Mouse (Mus musculus): ENCODE measurements around the gene Dab2ip. TPM values are rescaled to one million over a fixed set of nuclear protein-coding genes. Genes with fewer than 3 reads are reported as not detected.

Gene Dab2ip
- polyA plus RNA-seq, 1 experiment from 2014 or later: 40.0 TPM

DNA sequence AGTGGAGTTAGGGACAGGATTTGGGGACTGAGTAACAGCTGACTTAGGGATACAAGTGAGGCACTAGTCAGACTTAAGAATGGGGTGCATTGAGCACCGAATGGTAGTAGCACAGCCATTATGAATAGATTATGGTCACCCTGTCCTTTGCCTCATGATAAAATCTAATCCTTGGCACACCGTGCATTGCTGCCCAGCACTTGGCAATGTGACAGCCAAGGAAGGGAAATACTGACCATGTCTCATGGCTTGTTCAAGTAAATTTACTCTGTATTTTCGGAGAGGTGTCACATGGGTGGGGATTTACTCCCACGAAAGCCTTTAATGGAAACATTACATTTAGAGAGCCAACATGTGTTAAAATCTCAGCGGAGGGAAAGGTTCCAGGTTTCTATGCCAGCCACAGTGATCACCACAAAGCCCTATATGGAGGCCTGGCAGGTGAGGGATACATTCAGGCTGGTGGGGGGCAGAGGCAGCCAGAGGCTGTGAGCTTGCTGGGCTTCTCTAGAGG is 129.5 kb downstream of the Dab2ip start:
- ATAC-seq (ENCODE audit: extremely low read depth, insufficient number of reproducible peaks, low FRiP score, low TSS enrichment): no peak
- 70% methylated on average over 5 of the region's 5 CpGs for WGBS
- no peaks in the 10 kb centered on the region for H3K9me3 ChIP-seq
- H3K4me2 ChIP-seq: no peak overlapping the region
- H3K4me3 ChIP-seq: no peak overlapping the region
- H3K9ac ChIP-seq: peak overlapping the region; percentile 63
- H3K27ac ChIP-seq (replicated peaks): peak overlapping the region; percentile 58
- peaks cover 100% of the 10 kb centered on the region for H3K4me1 ChIP-seq
- no peaks in the 10 kb centered on the region for H3K27me3 ChIP-seq (replicated peaks)
- peaks cover 4% of the 10 kb centered on the region; the same call in 1 of the 2 replicates for H3K36me3 ChIP-seq

DNA sequence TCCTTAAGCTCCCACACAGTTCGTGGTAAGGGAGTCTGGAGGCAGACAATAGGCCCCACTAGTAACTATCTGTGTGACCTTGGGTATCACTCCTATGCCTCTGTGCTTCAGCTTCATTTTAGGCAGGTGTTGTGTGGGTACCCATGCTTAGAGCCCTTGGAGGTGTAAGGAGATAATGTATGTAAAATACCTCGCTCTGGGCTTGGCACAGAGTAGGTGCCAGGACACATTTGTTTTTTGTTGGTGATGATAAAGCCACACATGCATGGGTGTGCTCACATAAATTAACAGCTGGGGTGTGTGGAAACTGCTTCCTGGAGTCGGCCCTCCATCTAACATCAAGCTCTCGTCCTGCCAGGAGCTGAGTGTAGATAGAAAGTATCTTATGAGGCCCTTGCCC is 130.1 kb downstream of the Dab2ip start:
- H3K9ac ChIP-seq: peak overlapping the region; percentile 63; the same call in 1 of the 2 replicates
- WGBS: 33% methylated on average over 4 of the region's 4 CpGs
- no peak for ATAC-seq (ENCODE audit: extremely low read depth, insufficient number of reproducible peaks, low FRiP score, low TSS enrichment)

DNA sequence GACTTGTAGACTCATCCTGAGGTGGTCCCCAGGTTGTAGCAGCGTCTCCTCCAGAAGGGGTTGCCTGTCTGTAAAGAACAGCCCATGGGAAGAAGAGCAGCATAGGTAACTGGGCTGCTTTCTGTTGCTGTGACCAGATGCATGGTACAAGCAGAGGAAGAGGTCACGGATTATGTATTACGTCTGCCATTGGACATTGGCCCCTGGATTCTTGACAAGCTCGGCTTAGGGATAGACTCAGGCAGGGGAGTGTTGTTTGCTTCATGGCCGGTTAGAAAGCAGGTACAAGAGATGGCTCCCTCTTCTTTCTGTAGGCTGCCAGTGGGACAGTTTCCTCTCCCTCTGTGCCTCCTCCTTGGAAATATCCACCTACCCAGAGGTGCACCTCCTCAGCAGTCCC is 130.5 kb downstream of the Dab2ip start:
- Histone ChIP-seq H3K27ac (replicated peaks) (peak overlapping the region; percentile 58), H3K4me3 (no peak overlapping the region), H3K9ac (0 out of 2 replicates have a peak overlapping the region, but pooled peaks have one; percentile 28), H3K4me2 (no peak overlapping the region), H3K36me3 (peaks cover 4% of the 10 kb centered on the region; the same call in 1 of the 2 replicates), H3K4me1 (peaks cover 100% of the 10 kb centered on the region), H3K9me3 (no peaks in the 10 kb centered on the region), H3K27me3 (replicated peaks) (no peaks in the 10 kb centered on the region)
- ATAC-seq (ENCODE audit: extremely low read depth, insufficient number of reproducible peaks, low FRiP score, low TSS enrichment): no peak
- 79% methylated on average over 5 of the region's 5 CpGs for WGBS

More for the DNA sequence above, 130.1 kb downstream of the Dab2ip start:
- Histone ChIP-seq H3K36me3 (peaks cover 4% of the 10 kb centered on the region; the same call in 1 of the 2 replicates), H3K4me2 (no peak overlapping the region), H3K27ac (replicated peaks) (peak overlapping the region; percentile 58), H3K27me3 (replicated peaks) (no peaks in the 10 kb centered on the region), H3K9me3 (no peaks in the 10 kb centered on the region), H3K4me3 (no peak overlapping the region), H3K4me1 (peaks cover 100% of the 10 kb centered on the region)

DNA sequence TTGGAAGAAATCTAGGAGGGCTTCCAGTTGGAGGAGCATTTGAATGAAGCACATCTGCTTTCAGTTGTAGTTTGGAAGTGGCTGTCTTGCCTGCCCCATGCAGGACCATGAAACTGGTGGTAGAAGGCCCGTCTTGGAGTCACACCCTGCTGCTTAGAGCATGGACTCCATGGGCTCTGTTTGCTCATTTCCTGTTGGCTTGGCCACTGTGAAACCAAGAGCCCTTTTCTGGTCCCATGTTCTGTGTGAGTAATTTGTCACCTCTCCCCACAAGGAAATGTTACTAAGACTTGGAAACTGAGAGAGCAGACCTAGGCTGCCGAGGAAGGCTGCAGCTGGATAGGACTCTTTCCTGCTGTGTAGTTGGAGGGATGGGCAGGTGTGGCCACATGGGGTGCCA is 131.8 kb downstream of the Dab2ip start:
- Histone ChIP-seq H3K4me2 (no peak overlapping the region), H3K9ac (peak overlapping the region; percentile 70; the same call in 1 of the 2 replicates), H3K27me3 (replicated peaks) (no peaks in the 10 kb centered on the region), H3K27ac (replicated peaks) (peak overlapping the region; percentile 93), H3K36me3 (peaks cover 4% of the 10 kb centered on the region; the same call in 1 of the 2 replicates), H3K9me3 (no peaks in the 10 kb centered on the region), H3K4me3 (no peak overlapping the region), H3K4me1 (peaks cover 100% of the 10 kb centered on the region)
- 52% methylated on average over 2 of the region's 2 CpGs for WGBS
- ATAC-seq (ENCODE audit: extremely low read depth, insufficient number of reproducible peaks, low FRiP score, low TSS enrichment): no peak

DNA sequence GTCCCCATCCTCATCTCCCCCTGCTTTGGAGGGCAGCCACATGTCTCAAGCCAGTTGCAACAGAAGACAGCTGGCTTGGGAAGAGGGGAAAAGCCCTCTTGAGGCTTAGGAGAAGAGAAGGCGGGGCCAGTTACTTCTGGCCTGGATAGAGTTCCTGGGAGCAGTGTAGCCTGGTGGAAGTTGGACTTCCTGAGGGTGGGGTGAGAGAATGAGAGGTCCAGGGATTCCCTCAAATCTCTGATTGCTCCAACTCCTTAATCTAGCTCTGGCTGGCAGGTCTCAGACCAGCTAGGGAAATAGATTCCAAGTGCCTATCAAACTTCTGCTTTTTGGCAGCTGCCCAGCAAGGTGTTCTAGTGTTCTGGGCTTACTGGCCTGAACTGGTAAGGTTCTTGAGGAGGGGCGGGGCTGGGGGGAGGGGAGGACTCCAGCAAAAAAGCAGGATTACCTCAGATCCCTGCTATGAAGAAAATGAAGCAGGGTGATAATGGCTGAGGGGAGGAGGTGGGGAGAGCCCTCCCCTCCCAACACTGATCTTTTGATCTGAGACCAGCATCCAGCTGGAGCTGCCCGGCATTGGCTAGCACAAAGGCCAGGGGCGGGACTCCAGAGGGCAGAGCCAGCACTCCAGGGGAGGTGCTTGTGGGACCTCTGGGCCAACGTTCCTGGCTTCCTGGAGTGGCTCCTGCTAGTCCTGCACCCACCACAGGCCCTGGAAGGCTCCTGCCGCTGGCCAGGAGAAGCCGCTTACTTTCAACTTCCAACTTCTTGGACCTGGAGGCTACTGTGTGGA is 133.4 kb downstream of the Dab2ip start:
- Histone ChIP-seq H3K9me3 (no peaks in the 10 kb centered on the region), H3K4me2 (peak overlapping the region; percentile 73), H3K27me3 (replicated peaks) (no peaks in the 10 kb centered on the region), H3K27ac (replicated peaks) (peak overlapping the region; percentile 93), H3K9ac (peak overlapping the region; percentile 78), H3K4me3 (peak overlapping the region; percentile 44), H3K4me1 (peaks cover 100% of the 10 kb centered on the region), H3K36me3 (no peaks in the 10 kb centered on the region)
- WGBS: 6% methylated on average over 7 of the region's 7 CpGs
- ATAC-seq (ENCODE audit: extremely low read depth, insufficient number of reproducible peaks, low FRiP score, low TSS enrichment): peak; percentile 75

DNA sequence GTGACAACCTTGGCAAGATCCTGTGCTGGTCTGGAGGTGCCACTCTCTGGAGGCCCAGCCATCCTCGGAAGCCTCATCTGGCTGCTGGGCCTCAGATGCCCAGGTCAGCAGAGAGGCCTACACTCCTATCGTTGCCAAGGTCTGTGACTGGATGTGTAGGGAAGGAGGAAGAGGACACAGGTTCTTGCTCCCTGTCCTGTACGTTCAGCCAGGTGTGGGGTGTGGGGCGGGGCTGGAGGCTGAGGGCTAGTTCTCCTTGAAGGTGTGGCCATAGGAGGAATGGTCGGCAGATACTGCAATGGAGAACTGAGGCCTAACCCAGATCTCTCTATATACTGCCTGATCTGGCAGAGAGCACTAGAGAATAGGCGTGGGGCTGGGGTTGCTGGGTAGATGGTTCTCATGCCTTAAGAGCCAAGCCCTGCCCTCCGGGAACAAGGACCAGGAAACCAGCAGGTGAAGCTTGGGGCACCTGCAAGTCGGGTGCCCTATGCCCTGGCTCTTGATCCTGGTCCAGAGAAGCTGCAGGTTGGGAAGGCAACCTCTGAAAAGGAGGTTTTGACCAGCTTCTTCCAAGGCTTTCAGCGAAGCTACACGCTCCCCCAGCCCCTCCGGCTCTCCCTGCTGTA is 134.3 kb downstream of the Dab2ip start:
- H3K27ac ChIP-seq (replicated peaks): peak overlapping the region; percentile 93
- peaks cover 100% of the 10 kb centered on the region for H3K4me1 ChIP-seq
- H3K27me3 ChIP-seq (replicated peaks): no peaks in the 10 kb centered on the region
- no peak for ATAC-seq (ENCODE audit: extremely low read depth, insufficient number of reproducible peaks, low FRiP score, low TSS enrichment)
- peak overlapping the region; percentile 73 for H3K4me2 ChIP-seq
- 64% methylated on average over 11 of the region's 11 CpGs for WGBS
- H3K36me3 ChIP-seq: no peaks in the 10 kb centered on the region
- peak overlapping the region; percentile 78 for H3K9ac ChIP-seq
- peak overlapping the region; percentile 44 for H3K4me3 ChIP-seq
- no peaks in the 10 kb centered on the region for H3K9me3 ChIP-seq

DNA sequence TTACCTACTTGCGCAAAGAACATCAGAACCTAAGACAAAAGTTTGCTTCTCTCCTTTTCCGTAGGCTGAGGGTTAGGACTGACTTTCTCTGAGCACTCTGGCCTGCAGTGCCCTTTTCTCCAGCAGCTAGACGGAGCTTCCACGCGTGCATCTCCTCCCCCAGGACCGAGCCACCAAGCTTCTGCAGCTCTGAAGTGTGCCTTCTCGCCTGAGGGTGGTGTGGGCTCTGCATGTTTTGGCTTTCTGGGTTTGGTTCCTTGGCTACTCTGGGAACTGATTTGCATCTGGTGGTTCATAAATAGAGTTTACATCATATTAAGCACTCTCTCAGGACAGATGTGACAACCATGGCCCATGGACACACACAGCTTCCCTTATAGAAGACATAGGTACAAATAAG is 135.0 kb downstream of the Dab2ip start:
- no peak for ATAC-seq (ENCODE audit: extremely low read depth, insufficient number of reproducible peaks, low FRiP score, low TSS enrichment)

DNA sequence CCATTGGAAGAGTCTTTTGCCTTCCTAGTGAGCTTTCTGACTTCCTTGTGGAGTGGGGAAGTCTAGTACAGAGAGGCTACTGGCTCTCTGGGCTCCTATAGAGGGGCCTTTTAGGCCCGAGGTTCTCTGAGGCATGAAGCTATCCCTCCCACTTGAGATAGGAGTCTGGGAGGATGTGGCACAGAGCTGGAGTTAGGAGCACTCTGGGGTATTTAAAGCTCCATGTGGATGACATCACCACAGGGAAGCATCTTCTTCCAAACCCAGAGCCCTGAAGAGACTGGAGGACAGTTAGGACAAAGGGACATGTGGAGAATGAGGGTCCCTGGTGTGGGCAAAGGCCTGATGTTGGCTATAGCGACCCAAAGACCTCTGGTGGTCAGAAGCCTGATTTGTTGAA is 136.0 kb downstream of the Dab2ip start:
- Histone ChIP-seq H3K27ac (replicated peaks) (peak overlapping the region; percentile 93), H3K27me3 (replicated peaks) (no peaks in the 10 kb centered on the region), H3K4me2 (peak overlapping the region; percentile 73), H3K9ac (peak overlapping the region; percentile 78), H3K9me3 (no peaks in the 10 kb centered on the region), H3K36me3 (no peaks in the 10 kb centered on the region), H3K4me1 (peaks cover 100% of the 10 kb centered on the region), H3K4me3 (0 out of 2 replicates have a peak overlapping the region, but pooled peaks have one; percentile 44)
- no peak for ATAC-seq (ENCODE audit: extremely low read depth, insufficient number of reproducible peaks, low FRiP score, low TSS enrichment)
- 29% methylated on average over 2 of the region's 2 CpGs for WGBS

More for the DNA sequence above, 135.0 kb downstream of the Dab2ip start:
- no peaks in the 10 kb centered on the region for H3K9me3 ChIP-seq
- no peaks in the 10 kb centered on the region for H3K36me3 ChIP-seq
- H3K27me3 ChIP-seq (replicated peaks): no peaks in the 10 kb centered on the region
- peak overlapping the region; percentile 73 for H3K4me2 ChIP-seq
- H3K27ac ChIP-seq (replicated peaks): peak overlapping the region; percentile 93
- H3K4me3 ChIP-seq: peak overlapping the region; percentile 44
- H3K9ac ChIP-seq: peak overlapping the region; percentile 78
- peaks cover 100% of the 10 kb centered on the region for H3K4me1 ChIP-seq
- WGBS: 56% methylated on average over 7 of the region's 7 CpGs

DNA sequence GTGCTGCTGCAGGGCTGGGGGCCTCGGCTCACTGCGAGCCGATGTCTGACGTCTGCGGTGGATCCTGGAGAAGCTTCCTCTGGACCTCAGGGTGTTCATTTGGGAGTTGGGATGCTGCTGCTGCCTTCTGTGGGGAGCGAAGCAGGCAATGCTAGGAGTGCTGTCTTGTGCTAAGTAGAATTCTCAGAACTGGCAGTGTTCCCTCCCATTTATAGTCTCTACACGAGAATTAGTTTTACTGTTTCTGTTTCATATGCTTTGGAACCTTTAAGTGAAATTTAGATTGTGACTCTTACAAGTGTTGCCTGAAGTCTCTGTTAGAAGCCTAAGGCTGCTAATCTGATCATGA is 138.1 kb downstream of the Dab2ip start:
- Histone ChIP-seq H3K4me1 (peaks cover 100% of the 10 kb centered on the region), H3K4me2 (peak overlapping the region; percentile 60), H3K36me3 (no peaks in the 10 kb centered on the region), H3K9ac (peak overlapping the region; percentile 78), H3K9me3 (no peaks in the 10 kb centered on the region), H3K27me3 (replicated peaks) (no peaks in the 10 kb centered on the region), H3K27ac (replicated peaks) (peak overlapping the region; percentile 93), H3K4me3 (peak overlapping the region; percentile 22; the same call in 1 of the 2 replicates)
- WGBS: 47% methylated on average over 7 of the region's 7 CpGs
- ATAC-seq (ENCODE audit: extremely low read depth, insufficient number of reproducible peaks, low FRiP score, low TSS enrichment): no peak

DNA sequence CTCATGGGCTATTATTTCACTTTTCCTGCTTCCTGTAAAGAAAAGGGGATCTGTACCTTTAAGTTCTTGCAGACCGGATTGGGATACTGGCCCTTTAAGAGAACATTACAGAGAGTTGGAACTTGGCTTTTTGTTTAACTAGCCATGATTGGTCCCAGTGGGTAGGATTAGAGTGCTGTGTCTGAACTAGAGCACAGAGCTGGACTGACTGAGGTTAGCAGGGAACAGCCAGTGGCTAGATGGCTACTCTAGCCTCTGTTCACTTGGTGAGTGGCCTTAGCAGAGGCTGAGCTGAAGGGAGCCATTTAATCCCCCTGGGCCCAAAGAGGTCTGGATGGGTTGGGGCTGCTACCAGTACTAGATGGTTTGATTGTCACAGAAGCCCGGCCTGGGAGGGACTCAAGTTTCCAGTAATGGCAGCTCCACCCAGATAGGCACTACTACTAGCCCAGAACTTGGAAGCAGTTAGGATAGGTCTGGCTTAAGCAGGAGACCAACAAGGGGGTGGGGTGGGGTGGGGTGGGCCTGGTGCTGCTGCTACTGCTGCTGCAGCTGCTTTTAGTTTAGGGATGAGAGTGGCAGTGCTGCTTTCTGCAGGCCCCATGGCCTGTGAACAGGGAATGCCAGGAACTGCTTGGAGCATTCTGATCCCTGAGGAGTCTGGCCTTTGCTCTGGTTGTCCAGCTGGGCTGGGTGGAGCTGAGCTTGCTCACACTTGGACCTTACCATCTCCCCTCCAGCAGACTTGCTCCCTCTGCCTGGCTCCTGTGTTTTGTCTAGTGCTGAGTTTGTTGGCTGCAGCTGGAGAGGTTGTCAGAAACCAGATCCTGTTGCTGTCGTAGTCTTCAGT is 138.7 kb downstream of the Dab2ip start:
- Histone ChIP-seq H3K4me2 (peak overlapping the region; percentile 60), H3K9me3 (no peaks in the 10 kb centered on the region), H3K4me3 (peak overlapping the region; percentile 22), H3K4me1 (peaks cover 100% of the 10 kb centered on the region), H3K9ac (peak overlapping the region; percentile 78), H3K27ac (replicated peaks) (peak overlapping the region; percentile 93), H3K27me3 (replicated peaks) (no peaks in the 10 kb centered on the region), H3K36me3 (no peaks in the 10 kb centered on the region)
- 19% methylated on average over 3 of the region's 3 CpGs for WGBS
- ATAC-seq (ENCODE audit: extremely low read depth, insufficient number of reproducible peaks, low FRiP score, low TSS enrichment): no peak

DNA sequence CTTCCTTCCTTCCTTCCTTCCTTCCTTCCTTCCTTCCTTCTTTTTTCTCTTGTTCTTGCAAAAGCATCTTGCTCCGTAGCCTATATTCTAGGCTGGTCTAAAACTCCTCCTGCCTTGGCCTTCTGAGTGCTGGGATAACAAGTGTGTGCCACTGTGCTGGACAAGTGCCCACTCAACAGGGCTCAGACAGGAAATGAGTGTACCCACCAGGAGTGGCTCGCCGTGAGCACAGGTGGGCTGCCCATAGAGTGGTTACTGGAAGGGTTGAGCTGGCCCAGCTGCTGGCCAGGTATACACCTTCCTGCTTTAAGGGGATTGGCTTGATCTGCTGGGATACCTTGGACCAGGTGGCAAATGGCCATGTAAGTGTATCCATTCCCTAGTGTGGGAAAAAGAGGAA is 139.7 kb downstream of the Dab2ip start:
- Histone ChIP-seq H3K4me2 (no peak overlapping the region), H3K9me3 (no peaks in the 10 kb centered on the region), H3K36me3 (peaks cover 4% of the 10 kb centered on the region), H3K9ac (peak overlapping the region; percentile 78; the same call in 1 of the 2 replicates), H3K27ac (replicated peaks) (peak overlapping the region; percentile 93), H3K4me3 (no peak overlapping the region), H3K27me3 (replicated peaks) (no peaks in the 10 kb centered on the region), H3K4me1 (peaks cover 100% of the 10 kb centered on the region)
- WGBS: 81% methylated on average over 3 of the region's 3 CpGs
- ATAC-seq (ENCODE audit: extremely low read depth, insufficient number of reproducible peaks, low FRiP score, low TSS enrichment): no peak

Measured in heart, embryonic 13.5 days (tissue).